Mouse (Mus musculus) adipose tissue, adult 10 weeks (tissue): ENCODE measurements around the gene Vmn2r51. TPM values are rescaled to one million over a fixed set of nuclear protein-coding genes. Genes with fewer than 3 reads are reported as not detected.

ENCODE experiments used
- polyA plus RNA-seq: library from polyadenylated mRNA; stranded (reverse); fragments of 350-450 nt; fragmentation: Illumina TruSeq; extraction: RNeasy Lipid Tissue Mini Kit (QIAGEN cat#74804); gene quantifications from one replicate; pipeline ENCODE4 v1.2.3, GENCODE M21; 2014; ENCODE audit warnings: low read depth, low replicate concordance

Gene Vmn2r51
- polyA plus RNA-seq: not detected

DNA sequence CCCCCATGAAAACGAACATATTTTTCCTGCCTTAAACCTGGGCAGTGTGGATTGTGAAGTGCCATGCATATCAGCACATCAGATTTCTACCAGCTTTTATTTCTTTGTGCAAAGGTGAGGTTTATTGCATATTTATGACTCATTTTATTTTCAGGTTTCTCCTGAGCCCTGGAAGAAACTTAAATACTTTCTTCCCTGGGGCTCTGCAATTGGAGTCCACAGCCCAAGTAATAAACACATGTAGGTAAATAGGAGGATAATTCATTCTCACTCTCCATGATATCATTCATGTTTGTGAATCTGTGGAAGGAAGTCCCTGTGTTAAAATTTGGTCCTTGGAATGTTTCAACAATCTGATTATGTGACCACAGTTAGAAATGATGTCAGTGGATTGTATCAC, at the start of gene Vmn2r51:
TSS of gene Vmn2r51 (minus strand) at position 101 of the 400 bp plus-strand sequence.

DNA sequence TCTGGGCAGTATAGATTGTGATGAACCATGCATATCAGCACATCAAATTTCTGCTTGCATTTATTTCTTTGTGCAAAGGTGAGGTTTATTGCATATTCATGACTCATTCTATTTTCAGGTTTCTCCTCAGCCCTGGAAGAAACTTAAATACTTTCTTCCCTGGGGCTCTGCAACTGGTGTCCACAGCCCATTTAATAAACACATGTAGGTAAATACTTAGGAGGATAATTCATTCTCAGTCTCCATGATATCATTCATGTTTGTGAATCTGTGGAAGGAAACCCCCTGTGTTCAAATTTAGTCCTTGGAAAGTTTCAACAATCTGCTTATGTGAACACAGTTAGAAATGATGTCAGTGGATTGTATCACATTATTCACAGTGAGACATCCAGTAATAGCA, 52.3 kb downstream of the Vmn2r51 start, which contains the start of gene Vmn2r50:
TSS of gene Vmn2r50 (minus strand) at position 101 of the 400 bp plus-strand sequence.

Other genes with a start within 250 kb of the Vmn2r51 start
- gene Vmn2r48, start 152.2 kb downstream of the Vmn2r51 start, polyA plus RNA-seq: not detected
- not detected for gene Vmn2r49, start 113.5 kb downstream of the Vmn2r51 start, polyA plus RNA-seq
- gene Vmn2r50, start 52.4 kb downstream of the Vmn2r51 start, polyA plus RNA-seq: not detected
- gene Vmn2r52, start 70.8 kb upstream of the Vmn2r51 start, polyA plus RNA-seq: not detected
- gene Vmn1r66, start 172.3 kb upstream of the Vmn2r51 start, polyA plus RNA-seq: not detected